Mouse (Mus musculus): ENCODE measurements at regions not wholly inside any gene's neighbourhood (a gene's known extent, or its start where the extent isn't known, plus 50 kb on each side); places are given as distances from the start of the nearest gene placed in this dataset.
A peak's percentile ranks its signal among the peaks of the same experiment; 100 is the strongest.

GRCm38 (mm10) chr12:33717053-33717452 lies 211.2 kb upstream of the Ferd3l start:
- H3K9me3 ChIP-seq (replicated peaks), result no peaks in the 10 kb centered on the region
- H3K4me1 ChIP-seq, result peaks cover 10% of the 10 kb centered on the region
- H3K4me2 ChIP-seq, result no peak overlapping the region
- H3K4me3 ChIP-seq (replicated peaks), result no peak overlapping the region
- no peak for ATAC-seq (ENCODE audit: low FRiP score)
- WGBS, result 10% methylated on average over 4 of the region's 4 CpGs
- no peaks in the 10 kb centered on the region for H3K27me3 ChIP-seq (replicated peaks)
- no peak overlapping the region for H3K9ac ChIP-seq (replicated peaks)
- no peak overlapping the region for H3K27ac ChIP-seq (replicated peaks)
- no peaks in the 10 kb centered on the region for H3K36me3 ChIP-seq

- Histone ChIP-seq H3K4me1 (peaks cover 10% of the 10 kb centered on the region), H3K27ac (replicated peaks) (no peak overlapping the region), H3K9me3 (replicated peaks) (no peaks in the 10 kb centered on the region), H3K27me3 (replicated peaks) (no peaks in the 10 kb centered on the region), H3K4me2 (peak overlapping the region; percentile 50), H3K9ac (replicated peaks) (no peak overlapping the region), H3K4me3 (replicated peaks) (peak overlapping the region; percentile 15), H3K36me3 (no peaks in the 10 kb centered on the region)
- WGBS, result 14% methylated on average over 14 of the region's 14 CpGs
- peak; percentile 73 for ATAC-seq (ENCODE audit: low FRiP score)
Measured at GRCm38 (mm10) chr12:33717601-33718260, 210.5 kb upstream of the Ferd3l start.

GRCm38 (mm10) chr12:33719063-33719462 lies 209.2 kb upstream of the Ferd3l start:
- Histone ChIP-seq H3K9me3 (replicated peaks) (no peaks in the 10 kb centered on the region), H3K36me3 (no peaks in the 10 kb centered on the region), H3K27me3 (replicated peaks) (no peaks in the 10 kb centered on the region), H3K4me3 (replicated peaks) (no peak overlapping the region), H3K4me2 (no peak overlapping the region), H3K9ac (replicated peaks) (no peak overlapping the region), H3K27ac (replicated peaks) (no peak overlapping the region), H3K4me1 (peaks cover 10% of the 10 kb centered on the region)
- WGBS, result 51% methylated on average over 7 of the region's 7 CpGs
- ATAC-seq (ENCODE audit: low FRiP score), result 0 out of 2 replicates have a peak, but pooled peaks have one; percentile 41

GRCm38 (mm10) chr12:33731937-33732336 lies 196.3 kb upstream of the Ferd3l start:
- Histone ChIP-seq H3K4me1 (peaks cover 3% of the 10 kb centered on the region; the same call in 1 of the 2 replicates), H3K36me3 (no peaks in the 10 kb centered on the region), H3K9me3 (replicated peaks) (no peaks in the 10 kb centered on the region), H3K27ac (replicated peaks) (no peak overlapping the region), H3K4me3 (replicated peaks) (no peak overlapping the region), H3K27me3 (replicated peaks) (no peaks in the 10 kb centered on the region), H3K9ac (replicated peaks) (no peak overlapping the region), H3K4me2 (no peak overlapping the region)
- ATAC-seq (ENCODE audit: low FRiP score), result no peak
- WGBS, result 32% methylated on average over 4 of the region's 4 CpGs

GRCm38 (mm10) chr12:33775563-33776468 lies 152.4 kb upstream of the Ferd3l start:
- 55% methylated on average over 5 of the region's 5 CpGs for WGBS

GRCm38 (mm10) chr12:33778477-33778876 lies 149.7 kb upstream of the Ferd3l start:
- Histone ChIP-seq H3K9me3 (replicated peaks) (no peaks in the 10 kb centered on the region), H3K36me3 (no peaks in the 10 kb centered on the region), H3K4me3 (replicated peaks) (no peak overlapping the region), H3K4me1 (no peaks in the 10 kb centered on the region), H3K27me3 (replicated peaks) (no peaks in the 10 kb centered on the region), H3K27ac (replicated peaks) (no peak overlapping the region), H3K4me2 (no peak overlapping the region), H3K9ac (replicated peaks) (no peak overlapping the region)
- 26% methylated on average over 4 of the region's 4 CpGs for WGBS
- ATAC-seq (ENCODE audit: low FRiP score), result no peak

More at GRCm38 (mm10) chr12:33775563-33776468, 152.4 kb upstream of the Ferd3l start:
- H3K9ac ChIP-seq (replicated peaks), result no peak overlapping the region
- no peaks in the 10 kb centered on the region for H3K27me3 ChIP-seq (replicated peaks)
- H3K4me3 ChIP-seq (replicated peaks), result no peak overlapping the region
- H3K4me2 ChIP-seq, result no peak overlapping the region
- H3K4me1 ChIP-seq, result no peaks in the 10 kb centered on the region
- H3K36me3 ChIP-seq, result no peaks in the 10 kb centered on the region
- no peak for ATAC-seq (ENCODE audit: low FRiP score)
- H3K9me3 ChIP-seq (replicated peaks), result no peaks in the 10 kb centered on the region
- no peak overlapping the region for H3K27ac ChIP-seq (replicated peaks)

- Histone ChIP-seq H3K9ac (replicated peaks) (no peak overlapping the region), H3K36me3 (no peaks in the 10 kb centered on the region), H3K27ac (replicated peaks) (no peak overlapping the region), H3K27me3 (replicated peaks) (no peaks in the 10 kb centered on the region), H3K4me2 (no peak overlapping the region), H3K9me3 (replicated peaks) (no peaks in the 10 kb centered on the region), H3K4me1 (no peaks in the 10 kb centered on the region), H3K4me3 (replicated peaks) (no peak overlapping the region)
- ATAC-seq (ENCODE audit: low FRiP score), result no peak
- 89% methylated on average over 2 of the region's 2 CpGs for WGBS
Measured at GRCm38 (mm10) chr12:33779898-33780297, 148.3 kb upstream of the Ferd3l start.

- no peaks in the 10 kb centered on the region for H3K27me3 ChIP-seq (replicated peaks)
- WGBS, result 81% methylated on average over 10 of the region's 10 CpGs
- no peak for ATAC-seq (ENCODE audit: low FRiP score)
- no peaks in the 10 kb centered on the region for H3K9me3 ChIP-seq (replicated peaks)
- H3K4me3 ChIP-seq (replicated peaks), result no peak overlapping the region
- no peak overlapping the region for H3K27ac ChIP-seq (replicated peaks)
- no peaks in the 10 kb centered on the region for H3K36me3 ChIP-seq
- no peak overlapping the region for H3K9ac ChIP-seq (replicated peaks)
- H3K4me1 ChIP-seq, result no peaks in the 10 kb centered on the region
- no peak overlapping the region for H3K4me2 ChIP-seq
Measured at GRCm38 (mm10) chr12:33804206-33804791, 123.9 kb upstream of the Ferd3l start.

- Histone ChIP-seq H3K4me1 (no peaks in the 10 kb centered on the region), H3K4me2 (no peak overlapping the region), H3K36me3 (no peaks in the 10 kb centered on the region), H3K27me3 (replicated peaks) (no peaks in the 10 kb centered on the region), H3K4me3 (replicated peaks) (no peak overlapping the region), H3K27ac (replicated peaks) (no peak overlapping the region), H3K9me3 (replicated peaks) (no peaks in the 10 kb centered on the region), H3K9ac (replicated peaks) (no peak overlapping the region)
- no peak for ATAC-seq (ENCODE audit: low FRiP score)
Measured at GRCm38 (mm10) chr12:33825571-33825970, 102.7 kb upstream of the Ferd3l start.

- H3K9ac ChIP-seq (replicated peaks), result no peak overlapping the region
- H3K4me3 ChIP-seq (replicated peaks), result no peak overlapping the region
- no peaks in the 10 kb centered on the region for H3K9me3 ChIP-seq (replicated peaks)
- H3K4me2 ChIP-seq, result no peak overlapping the region
- no peak for ATAC-seq (ENCODE audit: low FRiP score)
- no peaks in the 10 kb centered on the region for H3K27me3 ChIP-seq (replicated peaks)
- no peaks in the 10 kb centered on the region for H3K4me1 ChIP-seq
- no peak overlapping the region for H3K27ac ChIP-seq (replicated peaks)
- no peaks in the 10 kb centered on the region for H3K36me3 ChIP-seq
Measured at GRCm38 (mm10) chr12:33849088-33849487, 79.1 kb upstream of the Ferd3l start.

- 0 out of 2 replicates have a peak, but pooled peaks have one; percentile 61 for ATAC-seq (ENCODE audit: low FRiP score)
- Histone ChIP-seq H3K4me2 (no peak overlapping the region), H3K27me3 (replicated peaks) (no peaks in the 10 kb centered on the region), H3K4me1 (no peaks in the 10 kb centered on the region), H3K27ac (replicated peaks) (no peak overlapping the region), H3K9me3 (replicated peaks) (no peaks in the 10 kb centered on the region), H3K4me3 (replicated peaks) (no peak overlapping the region), H3K36me3 (no peaks in the 10 kb centered on the region), H3K9ac (replicated peaks) (no peak overlapping the region)
- WGBS, result 73% methylated on average over 1 of the region's 1 CpGs
Measured at GRCm38 (mm10) chr12:33851736-33852135, 76.5 kb upstream of the Ferd3l start.

All from neural tube, embryonic 15.5 days (tissue).